Mouse (Mus musculus): ENCODE data around the gene Gm21969.

- TF ChIP-seq CTCF (conservative IDR thresholded peaks at IDR 0.05; ENCODE audit: insufficient read depth, insufficient read length, low read depth, low read length) (no peak), POLR2A (IDR thresholded peaks at IDR 0.05; ENCODE audit: low read depth, low read length) (no peak)
These were observed 58.9 kb downstream of the Gm21969 start for GRCm38 (mm10) chr4:139661897-139662296.

Data from kidney, adult 2 months (tissue).